Mouse (Mus musculus): ENCODE measurements around the gene Mroh7. TPM values are rescaled to one million over a fixed set of nuclear protein-coding genes. Genes with fewer than 3 reads are reported as not detected.
"Not testable (repeated sequence)": the region's sequence is repeated elsewhere in the genome, so short reads cannot be mapped to it uniquely, and the experiment has no call there.

Mroh7 gene
- 0.12 and 0.13 TPM in 2 replicates for polyA plus RNA-seq (2015; fragmentation: Nextera tagmentation; extraction: Ambion mirVana)

DNA sequence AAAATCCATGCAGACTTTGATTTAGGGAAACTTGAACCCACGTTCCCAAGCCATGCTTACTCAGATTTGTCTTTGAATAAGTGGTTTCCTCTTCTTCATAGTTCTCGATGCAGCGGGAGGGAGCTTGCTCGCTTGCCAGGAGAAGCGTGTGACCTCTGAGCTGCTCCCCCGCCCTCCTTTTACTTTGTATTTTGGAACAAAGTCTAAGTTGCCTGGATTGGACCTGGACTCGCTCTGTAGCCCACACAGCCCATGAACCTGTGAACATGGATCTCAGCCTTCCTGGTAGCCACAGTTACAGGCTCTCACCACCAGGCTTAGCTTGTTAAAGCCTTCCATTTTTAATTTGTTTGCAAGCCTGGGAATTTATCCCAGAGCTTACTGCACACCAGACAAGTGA, at the start of gene Mroh7:
TSS of gene Mroh7 (minus strand) at position 112 of the 400 bp plus-strand sequence.
- H3K4me2 ChIP-seq: no peak within 1 kb of the TSS
- no peak for ATAC-seq (ENCODE audit: insufficient read depth)
- H3K27ac ChIP-seq (replicated peaks): no peak within 1 kb of the TSS
- H3K27me3 ChIP-seq: no peaks in the 10 kb centered on the region
- H3K4me3 ChIP-seq (replicated peaks): no peak within 1 kb of the TSS
- 51% methylated on average over 7 of the region's 7 CpGs for WGBS (ENCODE audit: insufficient replicate concordance)
- H3K9me3 ChIP-seq (replicated peaks): no peaks in the 10 kb centered on the region
- no peaks in the 10 kb centered on the region for H3K4me1 ChIP-seq (replicated peaks)
- H3K36me3 ChIP-seq (replicated peaks): no peaks in the 10 kb centered on the region
- H3K9ac ChIP-seq: no peak within 1 kb of the TSS

- Histone ChIP-seq H3K27ac (replicated peaks) (no peak overlapping the region), H3K4me2 (no peak overlapping the region), H3K9me3 (replicated peaks) (no peaks in the 10 kb centered on the region), H3K27me3 (no peaks in the 10 kb centered on the region), H3K4me1 (replicated peaks) (peaks cover 9% of the 10 kb centered on the region; the same call in 1 of the 2 replicates), H3K36me3 (replicated peaks) (no peaks in the 10 kb centered on the region), H3K4me3 (replicated peaks) (no peak overlapping the region), H3K9ac (no peak overlapping the region)
- ATAC-seq (ENCODE audit: insufficient read depth): no peak
- WGBS (ENCODE audit: insufficient replicate concordance): 80% methylated on average over 3 of the region's 3 CpGs
Observed at GRCm38 (mm10) chr4:106780045-106780444, 49.3 kb upstream of the Mroh7 start.

- no peaks in the 10 kb centered on the region for H3K27me3 ChIP-seq
- peak; percentile 59; the same call in 1 of the 2 replicates for ATAC-seq (ENCODE audit: insufficient read depth)
- H3K27ac ChIP-seq (replicated peaks): no peak overlapping the region
- no peaks in the 10 kb centered on the region for H3K9me3 ChIP-seq (replicated peaks)
- WGBS (ENCODE audit: insufficient replicate concordance): 65% methylated on average over 5 of the region's 5 CpGs
- no peak overlapping the region for H3K4me2 ChIP-seq
- H3K4me1 ChIP-seq (replicated peaks): 0 out of 2 replicates have a peak, but pooled peaks cover 9% of the 10 kb centered on the region
- no peaks in the 10 kb centered on the region for H3K36me3 ChIP-seq (replicated peaks)
- no peak overlapping the region for H3K4me3 ChIP-seq (replicated peaks)
- H3K9ac ChIP-seq: no peak overlapping the region
Observed at GRCm38 (mm10) chr4:106778116-106778788, 47.5 kb upstream of the Mroh7 start.

DNA sequence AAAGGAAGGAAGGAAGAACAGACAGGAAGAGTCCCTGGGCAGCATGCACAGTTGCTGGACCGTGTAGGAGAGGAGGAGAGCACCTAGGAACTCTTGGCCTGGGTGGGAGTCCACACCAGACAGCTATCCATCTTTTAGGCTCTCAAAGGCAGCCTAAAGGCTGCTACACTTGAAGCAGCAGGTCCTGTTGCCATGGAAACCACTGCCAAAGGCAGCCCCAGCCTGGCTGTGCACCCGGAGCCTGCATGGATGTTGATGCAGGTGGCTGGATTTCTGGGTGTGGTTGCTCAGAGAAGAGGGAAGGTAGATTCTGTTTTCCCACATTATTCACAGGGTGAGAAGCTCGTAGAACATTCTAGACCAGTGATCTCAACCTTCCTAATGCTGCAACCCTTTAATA, 46.3 kb upstream of the Mroh7 start:
- Histone ChIP-seq H3K36me3 (replicated peaks) (no peaks in the 10 kb centered on the region), H3K4me2 (no peak overlapping the region), H3K4me3 (replicated peaks) (no peak overlapping the region), H3K27me3 (no peaks in the 10 kb centered on the region), H3K4me1 (replicated peaks) (0 out of 2 replicates have a peak, but pooled peaks cover 9% of the 10 kb centered on the region), H3K9ac (no peak overlapping the region), H3K27ac (replicated peaks) (no peak overlapping the region), H3K9me3 (replicated peaks) (no peaks in the 10 kb centered on the region)
- 43% methylated on average over 3 of the region's 3 CpGs for WGBS (ENCODE audit: insufficient replicate concordance)
- no peak for ATAC-seq (ENCODE audit: insufficient read depth)

DNA sequence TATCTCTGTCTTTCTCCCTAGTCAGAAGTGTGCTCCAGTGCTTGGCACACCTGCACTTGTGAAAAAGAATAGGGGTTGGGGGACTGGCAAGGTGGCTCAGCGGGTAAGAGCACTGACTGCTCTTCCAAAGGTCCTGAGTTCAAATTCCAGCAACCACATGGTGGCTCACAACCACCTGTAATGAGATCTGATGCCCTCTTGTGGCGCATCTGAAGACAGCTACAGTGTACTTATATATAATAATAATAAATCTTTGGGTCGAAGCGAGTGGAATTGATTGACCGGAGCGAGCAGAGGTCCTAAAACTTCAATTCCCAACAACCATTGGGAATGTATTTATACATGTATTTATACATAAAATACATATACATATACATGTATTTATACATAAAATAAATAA, 45.0 kb upstream of the Mroh7 start:
- 83% methylated on average over 6 of the region's 6 CpGs for WGBS (ENCODE audit: insufficient replicate concordance)
- ATAC-seq (ENCODE audit: insufficient read depth); H3K4me3 ChIP-seq (replicated peaks); H3K4me1 ChIP-seq (replicated peaks); H3K27me3 ChIP-seq; H3K4me2 ChIP-seq; H3K36me3 ChIP-seq (replicated peaks); H3K9me3 ChIP-seq (replicated peaks); H3K27ac ChIP-seq (replicated peaks); H3K9ac ChIP-seq: not testable (repeated sequence)

GRCm38 (mm10) chr4:106772558-106772957, 41.8 kb upstream of the Mroh7 start:
- Histone ChIP-seq H3K9me3 (replicated peaks) (no peaks in the 10 kb centered on the region), H3K4me3 (replicated peaks) (no peak overlapping the region), H3K4me1 (replicated peaks) (no peaks in the 10 kb centered on the region), H3K27me3 (no peaks in the 10 kb centered on the region), H3K4me2 (no peak overlapping the region), H3K27ac (replicated peaks) (no peak overlapping the region), H3K36me3 (replicated peaks) (0 out of 2 replicates have a peak, but pooled peaks cover 5% of the 10 kb centered on the region), H3K9ac (no peak overlapping the region)
- 72% methylated on average over 1 of the region's 1 CpGs for WGBS (ENCODE audit: insufficient replicate concordance)
- ATAC-seq (ENCODE audit: insufficient read depth): no peak

DNA sequence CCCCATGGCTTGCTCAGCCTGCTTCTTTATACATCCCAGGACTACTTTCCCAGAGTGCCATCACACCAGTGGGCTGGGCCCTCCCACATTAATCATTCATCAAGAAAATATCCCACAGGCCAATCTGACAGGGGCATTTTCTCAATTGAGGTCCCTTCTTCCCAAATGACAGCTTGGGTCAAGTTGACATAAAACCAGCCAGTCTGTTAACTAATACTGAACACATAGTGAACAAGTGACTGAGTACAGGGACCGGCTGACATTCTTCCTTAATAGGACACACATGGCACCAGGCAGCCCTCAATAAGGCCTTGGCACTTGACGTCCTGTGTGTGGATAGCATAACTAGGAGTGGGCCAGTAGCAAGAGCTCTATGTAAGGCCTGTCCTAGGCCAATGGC, 38.6 kb upstream of the Mroh7 start:
- Histone ChIP-seq H3K9ac (no peak overlapping the region), H3K4me1 (replicated peaks) (no peaks in the 10 kb centered on the region), H3K4me2 (no peak overlapping the region), H3K27me3 (no peaks in the 10 kb centered on the region), H3K4me3 (replicated peaks) (no peak overlapping the region), H3K36me3 (replicated peaks) (0 out of 2 replicates have a peak, but pooled peaks cover 5% of the 10 kb centered on the region), H3K9me3 (replicated peaks) (no peaks in the 10 kb centered on the region), H3K27ac (replicated peaks) (no peak overlapping the region)
- WGBS (ENCODE audit: insufficient replicate concordance): 71% methylated on average over 2 of the region's 2 CpGs
- ATAC-seq (ENCODE audit: insufficient read depth): no peak

- Histone ChIP-seq H3K9ac (no peak overlapping the region), H3K4me3 (replicated peaks) (no peak overlapping the region), H3K4me1 (replicated peaks) (no peaks in the 10 kb centered on the region), H3K27ac (replicated peaks) (no peak overlapping the region), H3K9me3 (replicated peaks) (no peaks in the 10 kb centered on the region), H3K4me2 (no peak overlapping the region), H3K27me3 (no peaks in the 10 kb centered on the region), H3K36me3 (replicated peaks) (peaks cover 4% of the 10 kb centered on the region; the same call in 1 of the 2 replicates)
- 80% methylated on average over 7 of the region's 7 CpGs for WGBS (ENCODE audit: insufficient replicate concordance)
- no peak for ATAC-seq (ENCODE audit: insufficient read depth)
Observed at GRCm38 (mm10) chr4:106764166-106764565, 33.4 kb upstream of the Mroh7 start.

- H3K4me3 ChIP-seq (replicated peaks): no peak overlapping the region
- no peaks in the 10 kb centered on the region for H3K27me3 ChIP-seq
- 0 out of 2 replicates have a peak, but pooled peaks cover 4% of the 10 kb centered on the region for H3K4me1 ChIP-seq (replicated peaks)
- H3K27ac ChIP-seq (replicated peaks): no peak overlapping the region
- 85% methylated on average over 6 of the region's 6 CpGs for WGBS (ENCODE audit: insufficient replicate concordance)
- H3K9me3 ChIP-seq (replicated peaks): no peaks in the 10 kb centered on the region
- no peak overlapping the region for H3K4me2 ChIP-seq
- ATAC-seq (ENCODE audit: insufficient read depth): no peak
- H3K36me3 ChIP-seq (replicated peaks): peaks cover 17% of the 10 kb centered on the region
- H3K9ac ChIP-seq: no peak overlapping the region
Observed at GRCm38 (mm10) chr4:106751726-106752125, 21.0 kb upstream of the Mroh7 start.

- Histone ChIP-seq H3K4me2 (no peak overlapping the region), H3K27ac (replicated peaks) (no peak overlapping the region), H3K9ac (no peak overlapping the region), H3K4me1 (replicated peaks) (0 out of 2 replicates have a peak, but pooled peaks cover 4% of the 10 kb centered on the region), H3K4me3 (replicated peaks) (no peak overlapping the region), H3K36me3 (replicated peaks) (peaks cover 14% of the 10 kb centered on the region), H3K27me3 (no peaks in the 10 kb centered on the region), H3K9me3 (replicated peaks) (no peaks in the 10 kb centered on the region)
- ATAC-seq (ENCODE audit: insufficient read depth): peak; percentile 41
- WGBS (ENCODE audit: insufficient replicate concordance): 33% methylated on average over 7 of the region's 7 CpGs
Observed at GRCm38 (mm10) chr4:106749699-106750098, 19.0 kb upstream of the Mroh7 start.

- H3K4me3 ChIP-seq (replicated peaks): no peak overlapping the region
- no peak for ATAC-seq (ENCODE audit: insufficient read depth)
- H3K27me3 ChIP-seq: no peaks in the 10 kb centered on the region
- 0 out of 2 replicates have a peak, but pooled peaks cover 4% of the 10 kb centered on the region for H3K4me1 ChIP-seq (replicated peaks)
- WGBS (ENCODE audit: insufficient replicate concordance): 63% methylated on average over 1 of the region's 1 CpGs
- no peak overlapping the region for H3K4me2 ChIP-seq
- H3K9ac ChIP-seq: no peak overlapping the region
- no peak overlapping the region for H3K27ac ChIP-seq (replicated peaks)
- H3K9me3 ChIP-seq (replicated peaks): no peaks in the 10 kb centered on the region
- H3K36me3 ChIP-seq (replicated peaks): peaks cover 10% of the 10 kb centered on the region
Observed at GRCm38 (mm10) chr4:106747001-106747580, 16.4 kb upstream of the Mroh7 start.
